Mouse (Mus musculus) layer of hippocampus, adult 9-10 months (tissue): Measurements from ENCODE around the gene Cep131.

Source experiments
- DNase-seq: peaks from one replicate; pipeline ENCODE4 v3.0.0; 2022; ENCODE audit warnings: low spot score

Gene Cep131

GRCm38 (mm10) chr11:120022841-120023240 is 63.8 kb downstream of the Cep131 start:
- DNase-seq, result no peak

- no peak for DNase-seq
Observed at GRCm38 (mm10) chr11:120022216-120022615, 64.4 kb downstream of the Cep131 start.

DNA sequence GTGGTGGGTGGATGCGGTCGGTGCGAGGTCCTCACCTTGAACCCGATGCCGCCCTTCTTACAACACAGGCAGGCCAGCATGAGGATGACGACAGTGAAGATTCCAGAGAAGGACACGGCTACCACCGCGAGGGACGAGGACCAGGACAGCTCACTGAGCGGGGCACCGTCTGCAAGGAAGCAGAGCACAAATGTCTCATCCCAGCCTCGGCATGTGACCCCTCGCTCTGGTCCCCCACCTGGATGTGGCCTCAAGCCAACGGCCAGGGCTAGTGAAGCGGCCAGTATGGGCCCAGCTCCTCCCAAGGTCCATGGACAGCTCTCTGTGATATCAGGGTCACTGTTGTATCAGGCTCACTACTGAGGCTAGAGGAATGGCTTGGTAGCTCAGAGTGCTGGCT is 65.3 kb downstream of the Cep131 start:
- DNase-seq, result no peak

- no peak for DNase-seq
Observed at GRCm38 (mm10) chr11:120019542-120020440, 66.8 kb downstream of the Cep131 start.

DNA sequence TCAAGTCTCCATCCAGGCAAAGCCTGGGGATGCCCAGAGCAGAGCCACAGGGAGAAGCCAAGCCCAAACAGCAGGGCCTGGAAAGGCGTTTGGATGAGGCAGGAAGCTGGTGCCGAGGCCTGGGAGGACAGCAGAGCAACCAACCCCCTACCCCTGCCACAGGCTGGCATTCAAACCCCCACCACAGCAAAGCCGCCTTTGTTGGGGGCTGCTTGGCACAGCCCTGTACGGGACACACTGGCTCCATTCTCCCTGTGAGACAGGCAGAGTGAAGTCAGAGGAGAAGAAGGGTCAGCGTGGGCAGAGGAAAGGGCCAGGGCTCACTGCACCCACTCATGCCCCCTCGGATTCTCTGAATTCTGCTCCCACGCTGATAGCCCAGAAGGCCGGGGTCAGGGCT is 69.6 kb downstream of the Cep131 start:
- no peak for DNase-seq

GRCm38 (mm10) chr11:120014758-120015157 is 71.9 kb downstream of the Cep131 start:
- DNase-seq, result no peak
